Mouse (Mus musculus) right cerebral cortex, postnatal 14 days (tissue): ENCODE data around the gene Hectd2.

Experiments used
- DNase-seq: peaks from one replicate; pipeline ENCODE4 v3.0.0; 2022

The Hectd2 gene

DNA sequence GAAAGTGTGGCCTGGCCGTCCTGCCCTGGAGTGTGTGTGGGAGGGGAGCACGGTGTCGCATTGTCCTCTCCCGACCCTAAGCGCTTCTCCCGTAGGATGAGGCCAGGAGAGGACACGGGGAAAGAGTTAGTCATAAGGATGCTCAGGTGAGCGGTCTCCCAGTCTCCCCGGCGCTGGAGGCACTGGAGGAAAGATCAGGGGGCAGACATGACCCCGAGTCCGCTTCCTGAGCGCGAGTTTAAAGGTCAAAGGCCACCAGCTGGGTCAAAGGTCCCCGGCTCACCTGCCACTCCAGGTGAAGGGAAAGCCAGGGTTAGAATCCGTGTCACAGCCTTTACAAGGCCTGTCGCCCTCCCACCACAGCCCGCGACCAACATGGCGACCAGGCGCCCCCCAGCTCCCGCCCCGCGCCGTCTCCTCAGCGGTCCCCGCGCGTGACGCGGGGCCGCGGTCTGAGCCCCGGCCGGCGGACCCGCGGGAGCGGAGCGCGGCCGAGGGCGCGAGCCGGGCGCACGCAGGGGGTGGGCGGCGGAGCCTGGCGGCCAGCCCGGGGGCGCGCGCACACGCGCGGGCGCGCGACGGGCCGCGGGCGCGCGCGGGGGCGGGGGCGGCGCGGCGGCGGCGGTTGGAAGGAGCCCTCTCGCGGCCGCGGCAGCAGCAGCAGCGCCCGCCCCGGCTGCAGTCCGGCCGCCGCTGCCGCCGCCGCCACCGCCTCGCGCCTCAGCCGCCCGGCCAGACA, at the start of gene Hectd2:
Gene Hectd2 (plus strand): TSS at position 594 of the 739 bp plus-strand sequence.
- DNase-seq: peak; percentile 60

DNA sequence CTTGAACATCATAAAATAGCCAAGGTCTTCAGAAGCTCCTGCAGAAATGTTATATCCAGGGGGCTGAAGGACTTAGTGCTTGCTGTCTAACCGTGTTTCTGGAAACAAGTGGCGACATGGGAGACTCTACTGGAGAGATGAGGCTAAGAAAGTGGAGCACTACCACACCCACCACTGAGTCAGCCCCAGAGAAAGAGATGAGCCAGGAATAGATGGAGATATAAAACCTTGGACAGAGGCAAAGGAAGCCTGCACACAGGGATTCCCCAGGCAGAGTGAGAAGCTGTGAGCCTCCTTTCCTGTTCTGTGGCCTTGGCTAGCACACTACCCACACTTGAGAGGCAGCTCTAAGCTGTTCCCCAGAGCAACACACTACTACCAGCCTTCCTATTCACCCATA, 49.7 kb upstream of the Hectd2 start:
- no peak for DNase-seq

DNA sequence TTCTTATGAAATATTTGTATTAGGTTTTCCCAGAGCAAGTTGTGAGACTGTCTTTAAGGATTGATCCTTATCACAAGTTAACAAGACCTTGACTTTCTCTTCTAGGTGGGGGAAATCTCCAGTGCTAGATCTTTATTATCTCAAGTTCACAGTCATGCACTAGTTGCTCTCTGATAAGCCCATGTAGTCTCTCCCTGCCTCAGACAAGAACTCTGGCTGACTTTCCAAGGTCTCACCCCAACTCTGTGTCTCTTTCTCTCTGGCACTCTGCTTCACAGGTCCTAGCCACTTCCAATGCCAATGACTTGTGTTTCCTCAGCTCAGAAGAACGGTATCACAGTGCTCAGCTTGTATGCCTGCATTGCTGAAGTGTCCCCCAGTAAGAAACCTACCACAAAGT, 43.1 kb upstream of the Hectd2 start:
- no peak for DNase-seq

DNA sequence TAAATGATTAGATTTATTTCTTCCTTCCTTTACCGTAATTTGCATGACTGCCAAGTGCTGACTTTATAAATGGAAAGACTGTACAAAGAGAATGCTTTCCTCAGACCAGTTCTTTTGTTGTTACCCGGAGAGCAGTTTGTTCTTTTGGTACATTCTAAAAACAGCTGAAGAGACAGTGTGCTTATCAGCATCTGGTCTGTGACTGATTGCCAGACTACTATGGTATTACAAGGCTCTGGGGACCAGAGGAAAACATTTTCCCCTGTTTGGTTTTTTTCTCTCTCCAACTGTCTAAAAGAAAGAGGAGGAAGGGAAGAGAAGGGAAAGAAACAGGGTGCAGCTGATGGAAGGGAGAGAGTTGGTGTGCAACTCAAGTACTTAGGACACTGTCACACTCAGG, 36.0 kb upstream of the Hectd2 start:
- no peak for DNase-seq

DNA sequence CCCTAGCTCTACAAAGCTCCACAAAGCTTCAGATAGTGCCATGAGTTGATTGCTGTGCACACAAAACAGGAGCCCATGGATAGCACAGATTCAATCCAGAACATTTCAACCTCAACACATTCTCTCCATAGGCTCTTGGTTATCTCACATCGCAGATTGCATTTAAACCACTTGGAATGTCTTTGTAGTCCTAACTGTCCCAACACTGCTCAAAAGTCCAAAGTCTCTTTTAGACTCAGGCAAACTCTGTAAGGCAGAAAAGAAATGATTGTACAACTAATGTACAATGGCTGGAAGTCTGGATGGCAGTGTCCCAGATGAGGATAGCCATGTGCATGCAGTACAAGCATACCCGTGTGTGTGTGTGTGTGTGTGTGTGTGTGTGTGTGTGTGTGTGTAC, 32.9 kb upstream of the Hectd2 start:
- DNase-seq: no peak

DNA sequence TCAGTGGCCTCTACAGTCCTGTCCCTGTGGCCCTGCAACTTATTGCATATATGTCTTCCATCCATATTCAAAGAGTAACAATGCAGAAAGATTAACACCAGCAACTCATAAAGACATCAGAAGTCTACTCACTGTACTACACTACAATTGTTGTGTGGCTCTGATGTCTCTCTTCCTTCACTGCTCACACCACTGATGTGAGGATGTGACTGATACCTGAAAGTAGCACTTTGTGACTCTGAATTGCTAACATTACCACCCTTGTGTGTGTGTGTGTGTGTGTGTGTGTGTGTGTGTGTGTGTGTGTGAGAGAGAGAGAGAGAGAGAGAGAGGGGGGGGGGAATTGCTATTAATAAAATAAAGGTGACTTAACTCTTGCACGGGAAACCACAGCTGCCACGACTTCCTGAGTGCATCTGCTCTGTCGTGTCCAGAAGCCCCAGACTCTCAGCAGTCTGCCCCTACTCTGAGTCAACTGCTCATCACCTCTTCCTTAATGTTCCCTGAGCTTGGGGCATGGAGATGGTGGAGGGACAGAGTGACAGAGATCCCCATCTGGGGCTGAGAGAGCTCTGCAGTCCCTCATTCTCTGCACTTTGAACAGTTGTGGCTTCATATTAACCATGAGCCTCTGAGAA, 31.8 kb upstream of the Hectd2 start:
- no peak for DNase-seq

DNA sequence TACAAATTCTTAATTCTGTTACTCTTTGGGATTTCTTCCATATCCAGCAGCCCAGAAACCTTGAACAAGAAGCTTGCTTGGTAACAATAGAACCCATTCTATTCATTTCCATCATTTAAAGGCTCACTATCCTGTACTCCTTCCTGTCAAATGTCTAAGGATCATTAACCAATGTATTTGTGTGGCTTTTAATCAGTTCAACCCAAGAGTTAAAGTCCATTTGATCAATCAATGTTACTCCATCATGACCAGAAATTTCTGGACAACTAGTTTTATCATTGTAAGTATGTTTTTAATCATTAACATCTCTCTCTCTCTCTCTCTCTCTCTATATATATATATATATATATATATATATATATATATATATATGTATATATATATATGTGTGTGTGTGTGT, 29.4 kb upstream of the Hectd2 start:
- no peak for DNase-seq

DNA sequence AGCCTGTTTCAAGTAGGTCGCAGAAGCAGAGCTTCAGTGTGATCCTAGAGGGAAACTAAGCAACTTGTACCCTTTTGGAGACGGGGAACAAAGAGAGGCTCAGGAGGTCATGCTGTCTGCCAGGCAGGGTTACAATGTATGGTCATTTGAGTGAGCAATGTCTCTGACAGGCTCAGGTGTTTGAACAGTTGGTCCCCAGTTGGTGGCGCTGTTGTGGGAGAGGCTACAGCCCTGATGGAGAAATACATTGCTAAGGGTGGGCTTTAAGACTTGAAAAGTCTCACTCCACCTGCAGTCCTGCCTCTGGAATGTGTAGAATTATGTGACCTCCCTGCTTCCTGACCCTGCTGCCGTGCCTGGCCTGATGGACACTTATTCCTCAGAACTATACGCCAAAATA, 21.4 kb upstream of the Hectd2 start:
- peak; percentile 28 for DNase-seq

DNA sequence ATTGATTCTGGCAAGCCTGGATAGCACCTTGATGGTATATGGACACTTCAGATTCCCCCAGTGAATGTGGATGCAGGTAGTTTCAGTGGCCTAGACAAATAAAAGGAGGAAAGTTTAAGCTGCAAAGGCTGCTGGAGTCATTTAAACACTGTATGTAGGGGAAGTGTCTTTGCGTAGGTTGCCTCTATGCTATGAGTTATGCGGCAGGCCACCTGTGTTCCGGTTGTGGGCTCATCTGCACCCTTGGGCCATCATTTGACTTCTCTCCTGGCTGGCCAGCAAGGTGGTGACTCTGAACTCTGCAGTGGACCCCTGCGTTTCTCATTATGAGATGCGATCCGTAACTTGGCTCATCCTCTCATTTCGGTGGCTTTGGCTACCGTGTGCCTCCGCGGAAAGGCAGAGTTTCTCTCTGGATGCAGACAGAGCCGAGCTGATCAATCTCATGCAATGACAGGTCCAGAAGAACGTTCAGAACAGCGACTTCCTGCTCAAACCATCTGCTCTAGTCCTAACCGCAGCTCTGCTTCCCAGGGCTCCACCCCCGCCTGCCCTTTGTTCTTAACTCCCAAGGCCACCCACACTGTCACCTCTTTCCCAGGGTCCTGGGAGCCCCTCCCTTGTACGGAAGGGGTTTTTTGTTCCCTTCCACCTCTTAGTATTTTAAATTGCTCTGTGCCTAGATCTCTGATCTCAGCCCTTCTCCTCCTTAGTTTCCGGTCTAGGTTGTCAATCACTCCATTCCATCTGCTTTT, 20.3 kb upstream of the Hectd2 start:
- no peak for DNase-seq

DNA sequence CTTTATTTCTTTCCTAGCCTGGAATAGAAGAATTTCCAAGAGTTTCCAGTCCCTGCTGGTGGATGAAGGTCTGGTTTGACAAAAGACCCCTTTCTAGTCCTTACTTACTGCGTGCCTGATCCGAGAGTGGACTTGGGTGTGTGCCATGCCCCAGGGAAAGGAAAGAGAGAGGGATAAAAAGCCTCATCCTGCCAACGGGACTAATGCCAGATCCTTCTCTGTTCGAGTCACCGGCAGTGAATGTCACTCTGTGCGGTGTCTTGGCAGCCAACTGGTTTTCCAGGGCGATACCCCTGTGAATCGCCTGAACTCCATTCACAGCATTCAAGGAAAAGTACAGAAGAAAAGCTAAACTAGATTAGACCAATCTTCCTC, 19.7 kb upstream of the Hectd2 start:
- DNase-seq: peak; percentile 23

DNA sequence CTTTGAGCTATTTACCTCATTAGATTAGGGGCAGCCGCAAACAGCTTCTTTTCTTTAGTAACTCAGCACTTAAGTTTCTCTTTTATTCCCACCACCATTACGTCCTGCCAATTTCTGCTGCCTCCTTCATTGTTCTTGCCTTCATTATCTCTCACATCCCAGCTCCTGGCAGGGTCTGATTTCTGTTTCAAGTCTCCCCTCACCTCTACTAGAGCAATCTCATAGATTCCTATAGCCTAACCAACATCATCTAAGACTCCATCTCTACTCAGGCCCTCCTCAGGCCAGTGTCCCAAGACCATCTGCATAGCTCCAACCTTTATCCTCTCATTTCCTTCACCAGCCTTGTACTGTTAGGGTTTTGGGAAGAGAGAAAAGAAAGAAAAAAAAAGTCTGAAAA, 19.3 kb upstream of the Hectd2 start:
- no peak for DNase-seq

DNA sequence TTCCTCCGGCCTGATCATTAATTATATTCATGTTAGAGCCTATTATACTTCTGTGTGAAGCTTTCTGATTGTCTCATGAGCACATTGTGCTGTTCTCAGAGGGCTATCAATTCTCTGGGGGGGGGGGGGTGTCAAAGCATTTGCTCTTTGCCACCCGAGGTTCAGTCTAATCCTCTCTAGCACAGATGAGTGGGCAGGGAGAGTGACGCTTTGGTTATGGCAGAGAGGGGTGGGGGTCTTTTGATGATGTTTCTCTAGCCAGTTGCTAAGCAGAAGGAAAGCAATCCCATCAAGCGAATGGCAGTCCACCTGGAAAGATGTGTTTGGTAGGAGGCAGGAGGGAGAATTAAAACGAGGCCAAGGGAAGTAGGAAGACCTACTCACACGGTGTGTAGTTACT, 18.6 kb upstream of the Hectd2 start:
- DNase-seq: no peak

DNA sequence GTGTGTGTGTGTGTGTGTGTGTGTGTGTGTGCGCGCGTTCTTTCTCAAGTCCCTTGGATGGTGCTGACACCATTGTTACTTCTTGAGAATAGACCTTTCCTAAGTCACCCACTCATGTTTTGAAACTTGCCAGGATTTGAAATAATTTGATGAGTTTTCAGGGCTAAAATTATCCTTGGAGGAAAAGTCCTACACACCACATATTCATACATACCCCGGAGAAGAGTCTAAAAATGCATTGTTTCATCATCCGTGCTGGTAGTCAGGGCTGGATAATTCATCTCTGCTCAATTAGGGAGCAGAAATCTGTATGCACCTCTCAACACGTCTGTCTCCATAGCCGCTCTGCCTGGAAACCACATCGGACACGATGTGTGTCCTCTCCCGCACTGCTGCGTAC, 17.5 kb upstream of the Hectd2 start:
- DNase-seq: no peak

DNA sequence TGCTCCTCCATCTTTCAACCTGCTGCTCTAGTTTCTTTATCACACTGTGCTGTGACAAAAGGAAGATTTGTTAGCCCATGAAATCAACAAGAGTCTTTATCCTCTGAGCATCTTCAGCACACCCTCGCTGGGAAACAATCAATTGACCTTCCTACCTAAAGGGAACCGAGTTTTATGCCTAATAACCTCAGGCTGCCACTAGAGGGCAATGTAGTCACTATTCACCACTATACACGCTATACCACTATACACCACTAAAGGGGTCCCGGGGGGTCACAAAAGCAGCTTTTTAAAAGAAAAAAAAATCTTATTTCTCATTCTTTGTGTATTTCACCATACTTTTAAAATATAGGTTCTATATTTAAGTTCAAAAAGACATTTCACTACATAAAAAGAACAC, 15.9 kb upstream of the Hectd2 start:
- DNase-seq: peak; percentile 35

DNA sequence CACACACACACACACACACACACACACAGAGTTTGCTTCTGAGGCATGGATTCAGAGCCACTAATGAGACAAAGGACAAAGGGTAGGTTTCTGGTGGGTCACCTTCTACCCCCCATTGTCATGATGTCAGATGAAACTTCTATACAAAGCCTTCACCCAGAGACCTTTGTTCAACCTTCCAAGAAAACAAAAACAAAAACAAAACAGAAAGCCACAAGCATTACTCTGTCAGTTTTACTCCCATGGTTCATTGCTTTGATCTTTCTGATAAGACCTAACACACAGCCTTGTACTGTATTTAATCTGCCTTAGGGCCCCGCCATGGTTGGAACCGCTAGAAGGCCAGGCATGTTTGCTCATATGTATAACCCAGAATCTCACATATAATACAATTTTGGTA, 15.1 kb upstream of the Hectd2 start:
- no peak for DNase-seq

DNA sequence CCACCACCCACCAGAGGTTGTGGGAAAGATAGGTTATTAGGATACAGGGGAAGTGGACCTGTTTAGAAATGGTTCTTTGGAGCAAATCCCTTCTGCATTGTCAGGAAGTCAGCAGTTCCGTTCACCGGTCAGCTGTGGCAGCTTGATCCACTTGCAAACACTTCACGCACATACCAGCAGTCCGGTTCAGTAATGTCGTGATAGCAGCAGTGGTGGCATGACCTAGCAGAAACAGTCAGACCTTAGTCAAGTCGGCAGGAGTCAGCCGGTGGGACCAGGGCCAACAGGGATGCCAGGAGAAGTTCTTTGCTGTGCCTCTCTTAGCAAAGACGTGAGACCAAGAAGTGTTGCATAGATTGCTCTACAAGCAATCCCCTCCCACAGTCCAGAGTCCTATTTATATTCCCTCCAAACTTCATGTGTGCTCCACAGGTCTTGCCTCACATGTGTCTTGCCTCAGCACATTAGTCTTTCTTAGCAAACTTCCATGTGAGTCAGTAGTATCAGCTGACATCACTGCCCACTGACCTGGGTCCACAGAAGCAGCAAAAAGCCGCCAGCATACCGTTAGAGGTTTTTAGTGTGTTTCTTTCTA, 14.3 kb upstream of the Hectd2 start:
- DNase-seq: no peak

DNA sequence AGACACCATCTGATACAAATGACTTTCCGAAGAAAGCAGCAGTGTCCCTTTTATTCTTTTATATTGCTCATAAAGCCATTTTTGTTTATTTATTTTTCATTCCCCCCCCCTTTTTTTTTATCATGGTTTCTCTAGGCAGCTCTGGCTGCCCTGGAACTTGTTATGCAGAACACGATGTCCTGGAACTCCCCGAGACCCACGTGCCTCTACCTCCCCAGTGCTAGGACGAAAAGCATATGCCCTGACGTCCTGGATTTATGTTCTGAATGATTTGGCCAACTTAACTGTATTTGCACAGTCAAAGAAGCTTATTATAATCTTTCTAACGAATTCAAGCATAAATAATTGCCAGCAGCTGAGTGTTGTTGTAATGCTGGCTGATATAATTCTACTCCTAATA, 13.7 kb upstream of the Hectd2 start:
- DNase-seq: no peak

DNA sequence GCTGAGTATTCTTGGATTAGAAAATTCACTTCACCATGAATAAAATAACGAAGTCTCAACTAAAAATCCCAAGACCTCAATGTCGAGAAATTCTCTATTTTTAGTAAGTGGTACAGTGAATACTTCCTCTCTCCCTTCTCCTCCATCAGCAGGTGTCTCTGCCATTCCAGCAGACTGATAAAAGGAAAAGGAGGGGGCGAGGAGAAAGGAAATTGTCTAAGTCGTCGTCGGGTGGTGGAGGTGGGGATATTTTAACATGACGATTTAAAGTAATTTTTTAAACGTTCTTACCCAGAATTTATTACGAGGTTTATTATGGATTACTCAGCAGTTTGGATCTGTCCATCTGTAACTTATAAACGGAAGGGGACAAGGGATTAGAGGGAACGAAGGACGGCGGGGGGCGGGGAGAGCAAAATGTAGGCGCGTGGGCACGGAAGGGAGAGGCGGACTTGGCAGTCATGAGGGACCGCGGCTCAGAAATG, 836 bp upstream of the Hectd2 start:
- peak; percentile 64 for DNase-seq

DNA sequence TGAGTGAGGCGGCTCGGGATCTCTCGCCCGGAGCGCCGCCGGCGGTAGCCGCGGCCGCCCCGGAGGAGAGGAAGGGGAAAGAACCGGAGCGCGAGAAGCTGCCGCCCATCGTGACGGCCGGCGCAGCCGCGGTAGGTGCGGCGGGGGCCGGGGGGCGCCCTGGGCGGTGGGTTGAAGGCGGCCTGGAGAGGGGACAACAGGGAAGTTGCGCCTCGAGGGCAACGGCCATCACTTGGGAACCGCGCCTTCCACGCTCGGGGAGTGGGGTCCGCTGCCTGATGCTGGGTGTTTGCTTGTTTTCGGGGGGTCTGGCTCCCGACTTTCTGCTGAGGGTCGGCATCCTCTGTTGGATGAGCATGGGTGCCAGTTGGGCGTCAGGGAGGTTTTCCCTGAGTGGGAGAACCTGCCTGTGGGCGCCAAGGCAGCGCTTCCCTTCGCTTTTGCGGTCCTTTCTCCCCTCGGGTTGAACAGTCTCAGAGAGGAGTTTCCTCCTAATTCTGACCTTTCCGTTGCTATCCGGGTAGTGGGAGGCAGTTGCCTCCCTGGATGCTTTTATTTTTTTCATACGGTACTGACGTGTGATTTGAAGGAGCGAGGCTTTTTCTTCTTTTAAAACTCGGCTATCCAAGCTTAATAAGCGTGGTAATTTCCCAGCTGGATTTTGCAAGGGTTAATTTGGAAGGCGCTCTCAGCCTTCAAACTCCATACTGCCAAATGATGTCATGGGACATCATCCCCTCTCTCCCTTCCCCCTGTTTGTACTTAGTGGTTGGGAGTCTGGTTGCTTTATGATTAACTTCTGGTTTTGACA, 551 bp downstream of the Hectd2 start:
- peak; percentile 55 for DNase-seq

DNA sequence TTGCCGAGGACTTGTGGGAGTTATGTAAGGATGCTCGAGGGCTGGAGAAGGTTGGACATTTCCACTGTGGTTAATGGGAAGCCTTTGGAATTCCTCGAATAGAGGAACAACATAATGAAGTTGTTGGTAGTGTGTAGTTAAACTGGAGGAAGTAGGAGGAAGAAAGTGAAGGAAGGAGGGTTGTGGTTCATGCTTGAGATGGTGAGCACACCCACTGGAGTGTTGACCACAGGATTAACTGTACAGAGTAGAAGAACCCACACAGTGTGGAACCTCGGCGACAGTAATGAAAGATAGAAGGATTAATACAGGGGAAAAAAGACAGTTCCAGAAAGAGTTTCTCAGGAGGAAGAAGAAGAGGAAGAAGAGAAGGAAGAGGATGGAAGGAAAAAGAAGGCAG, 4.9 kb downstream of the Hectd2 start:
- no peak for DNase-seq

DNA sequence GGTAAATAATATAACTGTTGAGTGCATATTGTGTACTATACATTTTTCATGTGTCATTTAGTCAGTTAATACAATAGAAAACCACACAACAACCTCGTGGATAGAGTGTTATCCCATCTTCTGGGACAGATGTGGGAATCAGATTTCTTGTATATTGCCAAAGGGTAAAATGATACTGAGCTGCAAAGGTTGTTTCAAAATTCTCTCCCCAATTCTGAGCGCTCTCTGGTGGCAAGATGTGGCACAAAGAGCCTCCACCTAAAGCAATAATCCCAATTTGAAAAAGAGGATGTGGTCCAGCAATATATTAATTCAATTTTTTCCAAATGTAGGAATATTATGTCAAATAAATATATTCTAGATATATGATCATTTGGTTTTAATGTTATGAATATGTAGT, 5.7 kb downstream of the Hectd2 start:
- no peak for DNase-seq

DNA sequence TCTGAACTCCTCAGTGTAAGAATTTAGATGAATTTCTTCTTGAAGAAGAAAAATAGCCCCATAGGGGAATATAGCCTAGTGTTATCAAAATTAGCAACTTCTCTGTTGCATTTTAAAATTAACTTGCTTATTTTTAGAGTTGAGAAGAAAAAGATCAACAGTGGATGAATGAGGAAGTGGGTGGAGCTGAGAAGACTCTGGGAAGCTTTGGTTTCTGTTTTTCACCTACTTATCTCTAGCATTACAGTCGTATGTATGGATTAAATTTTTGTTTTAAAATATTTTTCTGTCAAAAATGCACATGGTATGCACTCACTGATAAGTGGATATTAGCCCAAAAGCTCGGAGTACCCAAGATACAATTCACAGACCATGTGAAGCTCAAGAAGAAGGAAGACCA, 6.7 kb downstream of the Hectd2 start:
- no peak for DNase-seq

DNA sequence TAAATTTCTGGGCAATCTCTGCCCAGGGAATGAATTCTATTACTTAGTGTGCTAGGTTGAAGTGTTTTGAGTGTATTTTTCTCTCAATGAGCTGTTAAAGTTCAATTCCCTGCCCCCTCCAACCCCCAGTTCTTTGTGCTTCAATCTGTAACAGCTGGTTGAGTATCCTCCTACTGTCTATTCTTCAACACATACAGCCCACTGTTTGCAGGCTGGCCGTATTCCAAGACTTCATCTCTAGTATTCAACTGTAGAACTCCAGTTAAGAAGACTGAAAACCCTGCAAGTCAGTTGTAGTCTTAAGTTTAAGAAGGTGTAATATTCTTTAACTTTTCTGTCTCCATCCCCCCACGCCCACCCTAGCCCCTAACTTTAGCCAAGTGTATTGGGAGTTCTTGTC, 10.0 kb downstream of the Hectd2 start:
- DNase-seq: peak; percentile 21
